Mouse (Mus musculus) stomach, embryonic 16.5 days (tissue): ENCODE results near the gene Plcb3. TPM values are rescaled to one million over a fixed set of nuclear protein-coding genes. Genes with fewer than 3 reads are reported as not detected.
A peak's percentile ranks its signal among the peaks of the same experiment; 100 is the strongest.

ENCODE experiments used
- ATAC-seq: fragments of 200-750 bp; cut with Nextera tagmentation; 2 replicates; pipeline ENCODE4 v1.8.0; 2017; ENCODE audit warnings: moderate number of reproducible peaks, moderate TSS enrichment; ENCODE audit not compliant: insufficient read depth, low FRiP score
- H3K27ac ChIP-seq: fragments of 300-500 bp; sonication (generic); 2 replicates; pipeline ENCODE4 v1.5.1; 2014; ENCODE audit warnings: low read length
- H3K27me3 ChIP-seq: fragments of 300-500 bp; sonication (generic); 2 replicates; pipeline ENCODE4 v1.6.1; 2014; ENCODE audit warnings: low read length, control low read depth, mixed read lengths; ENCODE audit not compliant: control insufficient read depth, insufficient read depth
- H3K36me3 ChIP-seq: fragments of 300-500 bp; sonication (generic); 2 replicates; pipeline ENCODE4 v1.6.1; 2014; ENCODE audit warnings: low read length; ENCODE audit not compliant: control insufficient read depth, insufficient read depth
- H3K4me1 ChIP-seq: fragments of 300-500 bp; sonication (generic); 2 replicates; pipeline ENCODE4 v1.6.1; 2014; ENCODE audit warnings: low read length, control low read depth, mixed read lengths; ENCODE audit not compliant: control insufficient read depth, insufficient read depth
- H3K4me2 ChIP-seq: fragments of 300-500 bp; sonication (generic); 2 replicates; pipeline ENCODE4 v1.6.1; 2014; ENCODE audit warnings: low read depth, low read length, mixed read lengths
- H3K4me3 ChIP-seq: fragments of 300-500 bp; sonication (generic); replicated peaks from 2 replicates; pipeline ENCODE4 v1.5.1; 2014; ENCODE audit warnings: mild to moderate bottlenecking, low read length
- H3K9ac ChIP-seq: fragments of 300-500 bp; sonication (generic); 2 replicates; pipeline ENCODE4 v1.6.1; 2014; ENCODE audit warnings: low read length
- H3K9me3 ChIP-seq: fragments of 300-500 bp; sonication (generic); replicated peaks from 2 replicates; pipeline ENCODE4 v1.6.1; 2016; ENCODE audit warnings: low read length, control low read depth; ENCODE audit not compliant: control insufficient read depth
- WGBS: fragments of 180-500 bp; shearing (Covaris S2); extraction: QIAGEN DNeasy Blood & Tissue Kit; methylation state at CpG from one replicate; pipeline ENCODE4 v1.1.7; 2014; 5-methylcytosine and 5-hydroxymethylcytosine counted together
- polyA plus RNA-seq: library from polyadenylated mRNA; unstranded; fragments of >200 nt; fragmentation: Nextera tagmentation; extraction: Ambion mirVana; gene quantifications from 2 replicates; pipeline ENCODE4 v1.2.1, GENCODE M21; 2015

Gene Plcb3
- polyA plus RNA-seq, 1 experiment from 2014 or later: 65.4 TPM

DNA sequence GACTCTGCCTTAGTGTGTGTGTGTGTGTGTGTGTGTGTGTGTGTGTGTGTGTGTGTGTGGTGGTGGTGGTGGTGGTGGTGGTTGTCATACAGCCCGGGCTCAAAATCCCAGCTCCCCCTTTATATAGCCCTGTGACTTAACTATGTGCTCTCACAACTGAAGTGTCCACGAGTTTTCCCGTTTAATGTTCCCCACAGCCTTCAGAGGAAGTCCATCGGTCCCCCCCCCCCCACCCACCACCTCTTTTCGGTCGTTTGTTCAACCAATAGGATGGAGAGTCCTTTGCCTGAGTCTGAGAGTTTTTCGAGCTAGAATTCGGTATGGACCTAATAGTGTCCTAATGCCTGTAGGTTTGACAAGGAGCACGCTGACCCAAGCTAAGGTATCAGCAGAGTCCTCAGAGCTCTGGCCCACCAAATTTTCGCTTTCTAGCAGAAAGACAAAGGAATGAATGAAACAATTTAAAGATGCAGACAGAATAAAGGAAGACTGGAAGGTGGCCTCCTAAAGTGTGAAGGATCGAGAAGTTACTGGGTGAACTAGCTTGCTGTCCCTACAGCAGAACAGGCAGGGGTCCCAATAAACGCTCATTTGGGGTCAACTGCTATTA lies 2.6 kb downstream of the Plcb3 start:
- Histone ChIP-seq H3K4me1 (peaks cover 60% of the 10 kb centered on the region), H3K9me3 (no peaks in the 10 kb centered on the region), H3K27ac (peak overlapping the region; percentile 97), H3K4me2 (peak overlapping the region; percentile 92), H3K4me3 (peak overlapping the region; percentile 75), H3K9ac (peak overlapping the region; percentile 89), H3K36me3 (no peaks in the 10 kb centered on the region), H3K27me3 (no peaks in the 10 kb centered on the region)
- ATAC-seq: no peak
- WGBS: 32% methylated on average over 12 of the region's 12 CpGs

DNA sequence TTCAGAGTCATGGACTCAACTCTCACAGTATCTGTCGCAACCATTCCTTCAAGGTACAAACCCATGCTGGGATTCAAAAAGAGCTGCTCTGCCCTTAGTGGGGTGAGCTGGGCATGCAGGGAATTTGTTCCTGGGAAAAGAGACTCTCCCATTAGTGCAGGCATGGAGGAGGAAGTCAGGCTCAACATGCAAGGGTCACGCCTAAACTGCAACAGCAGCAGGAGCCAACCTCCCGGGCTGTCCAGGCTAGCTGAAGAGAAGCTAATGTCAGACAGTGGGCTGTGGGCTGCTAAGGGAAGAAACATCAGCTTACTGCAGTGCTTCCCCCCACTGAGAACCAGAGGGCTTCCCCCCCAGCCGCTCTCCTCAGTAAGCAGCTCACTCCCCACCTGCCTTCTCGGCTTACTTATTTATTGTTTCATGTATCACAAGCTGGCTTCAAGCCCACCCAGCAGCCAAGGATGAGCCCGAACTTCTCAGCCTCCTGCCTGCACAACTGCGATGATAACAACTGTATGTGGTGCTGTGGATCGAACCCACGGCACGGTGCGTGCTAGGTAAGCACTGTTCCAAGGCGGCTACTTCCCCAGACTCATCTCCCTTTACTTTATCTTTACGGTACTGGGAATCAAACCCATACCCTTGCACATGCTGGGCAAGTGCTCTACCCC lies 3.9 kb downstream of the Plcb3 start:
- H3K4me2 ChIP-seq: no peak overlapping the region
- no peaks in the 10 kb centered on the region for H3K36me3 ChIP-seq
- H3K9me3 ChIP-seq: no peaks in the 10 kb centered on the region
- peak overlapping the region; percentile 38; the same call in 1 of the 2 replicates for H3K27ac ChIP-seq
- ATAC-seq: no peak
- H3K9ac ChIP-seq: peak overlapping the region; percentile 23; the same call in 1 of the 2 replicates
- peaks cover 59% of the 10 kb centered on the region for H3K4me1 ChIP-seq
- 73% methylated on average over 13 of the region's 13 CpGs for WGBS
- no peak overlapping the region for H3K4me3 ChIP-seq
- H3K27me3 ChIP-seq: no peaks in the 10 kb centered on the region

DNA sequence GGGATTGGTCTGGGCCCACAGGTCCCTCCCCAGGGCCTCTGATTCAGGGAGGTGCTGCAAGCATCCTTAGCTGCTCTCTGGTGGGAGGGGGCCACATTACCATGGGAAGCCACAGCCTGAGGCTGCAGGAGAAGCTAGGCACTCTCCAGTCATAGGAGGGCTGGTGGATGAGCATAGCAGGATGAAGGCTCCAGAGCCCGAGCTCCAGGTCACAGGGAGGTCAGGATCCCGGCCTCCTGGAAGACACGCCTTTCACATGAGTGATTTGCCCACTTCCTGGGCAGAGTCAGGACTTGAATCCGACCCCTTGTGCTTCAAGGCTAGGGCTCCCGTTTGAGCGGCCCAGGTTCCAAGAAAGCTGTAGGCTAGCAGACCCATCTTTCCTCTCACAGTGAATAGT lies 4.6 kb downstream of the Plcb3 start:
- ATAC-seq: no peak
- no peaks in the 10 kb centered on the region for H3K27me3 ChIP-seq
- no peak overlapping the region; the same call in none of the 2 replicates for H3K27ac ChIP-seq
- H3K36me3 ChIP-seq: 0 out of 2 replicates have a peak, but pooled peaks cover under 1% of the 10 kb centered on the region
- WGBS: 32% methylated on average over 6 of the region's 6 CpGs
- 0 out of 2 replicates have a peak overlapping the region, but pooled peaks have one; percentile 31 for H3K9ac ChIP-seq
- no peaks in the 10 kb centered on the region for H3K9me3 ChIP-seq
- peaks cover 54% of the 10 kb centered on the region for H3K4me1 ChIP-seq
- H3K4me2 ChIP-seq: no peak overlapping the region
- H3K4me3 ChIP-seq: no peak overlapping the region

DNA sequence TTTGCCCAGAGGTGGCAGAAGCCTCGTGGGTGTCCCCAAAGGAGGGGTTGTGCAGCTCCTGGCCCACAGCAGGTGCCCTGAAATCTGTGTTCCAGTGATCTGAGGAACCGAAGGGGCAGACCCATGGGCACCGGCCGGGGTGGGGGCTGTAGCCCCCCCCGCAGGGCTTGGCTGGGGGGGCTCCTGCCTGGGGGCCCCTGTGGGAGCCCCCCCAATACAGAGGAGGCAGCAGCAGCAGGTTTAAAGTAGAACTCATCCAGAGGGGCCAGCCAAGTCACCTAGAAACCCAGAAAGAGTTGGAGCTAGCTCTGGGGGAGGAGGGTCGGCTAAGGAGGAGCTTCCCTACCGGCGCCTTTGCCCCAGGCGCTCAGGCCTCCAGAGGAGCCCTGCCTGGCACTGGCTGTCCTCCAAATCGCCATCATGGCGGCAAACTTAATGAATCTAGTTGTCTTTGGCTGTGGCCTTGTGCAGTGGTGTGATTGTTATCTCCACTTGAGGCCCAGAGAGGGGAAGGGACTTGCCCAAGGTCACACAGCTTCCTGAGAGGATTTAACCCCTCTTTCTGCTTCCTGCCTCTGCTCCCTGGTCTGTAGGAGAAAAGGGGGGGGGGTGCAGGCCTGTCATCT lies 5.7 kb downstream of the Plcb3 start:
- H3K4me1 ChIP-seq: peaks cover 45% of the 10 kb centered on the region
- 27% methylated on average over 11 of the region's 11 CpGs for WGBS

DNA sequence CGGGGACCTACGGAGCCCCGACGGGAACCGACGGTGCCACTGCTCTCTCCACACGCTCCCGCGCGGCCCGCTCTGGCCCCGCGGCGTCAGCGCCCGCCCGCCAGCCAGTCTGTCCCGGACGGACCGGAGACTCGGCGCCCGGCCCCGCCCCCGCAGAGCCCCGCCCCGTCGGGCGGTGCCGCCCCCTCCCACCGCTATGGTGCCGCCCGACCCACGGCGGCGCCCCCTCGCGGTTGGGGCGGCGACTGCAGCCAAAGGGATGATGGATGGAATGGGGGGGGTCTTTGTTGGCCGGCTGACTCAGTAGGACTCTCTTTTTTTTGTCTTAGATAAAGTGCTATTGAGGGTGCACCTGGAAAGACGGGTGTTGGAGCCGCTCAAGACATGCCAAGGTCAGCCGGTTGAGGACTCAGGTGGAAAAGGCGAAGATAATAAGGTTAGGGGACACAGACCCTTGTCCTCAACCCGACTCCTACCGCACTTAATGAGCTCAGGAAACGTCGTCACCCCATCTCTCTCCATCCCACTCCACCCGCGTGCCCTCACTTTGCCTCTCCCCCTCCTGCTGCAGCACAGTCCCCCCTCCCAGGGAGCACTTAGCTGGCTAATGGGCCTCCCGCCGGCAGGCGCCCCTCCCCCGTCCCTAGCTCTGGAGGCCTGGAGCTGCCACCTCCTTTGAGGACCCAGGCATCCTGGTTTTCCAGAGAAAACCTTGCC lies 6.4 kb downstream of the Plcb3 start:
- Histone ChIP-seq H3K36me3 (peaks cover 17% of the 10 kb centered on the region), H3K4me1 (peaks cover 45% of the 10 kb centered on the region), H3K27me3 (no peaks in the 10 kb centered on the region), H3K4me3 (peak overlapping the region; percentile 75), H3K4me2 (peak overlapping the region; percentile 74), H3K9me3 (no peaks in the 10 kb centered on the region), H3K9ac (peak overlapping the region; percentile 85), H3K27ac (peak overlapping the region; percentile 78)
- peak; percentile 78 for ATAC-seq
- WGBS: under 1% methylated on average over 55 of the region's 55 CpGs

More for the DNA sequence above, 5.7 kb downstream of the Plcb3 start:
- Histone ChIP-seq H3K36me3 (peaks cover 11% of the 10 kb centered on the region), H3K9me3 (no peaks in the 10 kb centered on the region), H3K4me3 (peak overlapping the region; percentile 75; the same call in 1 of the 2 replicates), H3K27me3 (no peaks in the 10 kb centered on the region), H3K27ac (peak overlapping the region; percentile 5; the same call in 1 of the 2 replicates), H3K4me2 (peak overlapping the region; percentile 74), H3K9ac (peak overlapping the region; percentile 85)
- no peak for ATAC-seq

DNA sequence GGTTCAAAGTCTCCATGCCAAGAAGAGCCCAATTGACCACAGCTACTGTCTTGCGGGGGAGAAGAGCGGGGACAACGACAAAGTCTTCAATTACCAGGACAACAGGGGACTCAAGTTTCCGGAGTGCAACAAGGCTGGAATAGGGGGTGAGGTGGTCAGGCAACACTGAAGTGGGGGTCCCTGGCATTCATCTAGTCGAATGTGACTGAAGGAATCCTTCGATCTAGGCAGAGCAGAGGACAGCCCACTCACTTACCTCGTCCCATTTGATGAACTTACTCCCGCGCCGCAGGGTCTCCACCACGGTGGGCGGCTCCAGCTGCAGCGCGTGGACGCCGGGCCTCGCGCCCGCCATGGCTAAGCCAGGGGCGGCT lies 7.0 kb downstream of the Plcb3 start:
- no peaks in the 10 kb centered on the region for H3K9me3 ChIP-seq
- no peaks in the 10 kb centered on the region for H3K27me3 ChIP-seq
- peaks cover 22% of the 10 kb centered on the region for H3K36me3 ChIP-seq
- 0 out of 2 replicates have a peak, but pooled peaks have one; percentile 0 for ATAC-seq
- H3K9ac ChIP-seq: peak overlapping the region; percentile 85
- H3K27ac ChIP-seq: peak overlapping the region; percentile 78
- peak overlapping the region; percentile 75 for H3K4me3 ChIP-seq
- peak overlapping the region; percentile 74 for H3K4me2 ChIP-seq
- peaks cover 45% of the 10 kb centered on the region for H3K4me1 ChIP-seq
- WGBS: 0% methylated on average over 20 of the region's 20 CpGs

DNA sequence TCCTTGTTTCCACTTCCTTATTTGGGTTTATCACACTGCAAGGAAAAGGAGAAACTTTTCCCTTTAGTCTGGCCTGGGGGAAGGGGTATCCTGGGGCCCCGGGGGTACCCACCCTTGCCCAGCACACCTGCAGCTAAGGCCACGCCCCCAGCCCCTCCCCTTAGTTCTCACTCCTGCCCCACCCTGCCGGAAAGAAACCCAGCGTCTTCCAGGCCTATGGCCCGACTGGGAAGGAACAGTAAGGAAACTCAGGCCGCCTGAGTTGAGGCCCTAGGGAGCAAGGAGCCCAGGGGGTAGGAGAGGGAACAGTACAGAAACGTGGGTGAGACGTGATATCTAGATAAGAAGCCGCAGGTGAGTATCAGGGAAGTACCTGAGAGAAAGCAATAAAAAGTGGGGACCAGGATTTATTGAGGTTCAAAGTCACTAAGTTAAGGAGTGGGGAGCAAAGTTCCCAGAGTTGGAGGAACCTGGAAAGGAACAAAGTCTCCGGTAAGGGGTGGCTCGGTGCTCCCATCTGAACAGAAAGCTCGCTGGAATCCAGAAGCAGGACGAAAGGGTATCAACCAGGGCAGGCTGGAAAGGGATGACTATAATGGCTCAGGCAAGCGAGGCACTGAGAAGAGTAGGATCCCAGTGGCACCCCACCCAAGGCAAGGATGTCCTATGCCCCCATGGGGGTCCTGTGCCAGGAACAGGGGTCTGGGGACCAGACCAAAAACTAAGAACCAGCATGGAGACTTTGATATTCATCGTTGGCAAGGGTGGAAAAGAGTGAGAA lies 7.6 kb downstream of the Plcb3 start:
- peaks cover 23% of the 10 kb centered on the region for H3K36me3 ChIP-seq
- 7% methylated on average over 15 of the region's 15 CpGs for WGBS
- no peaks in the 10 kb centered on the region for H3K9me3 ChIP-seq
- peak overlapping the region; percentile 74 for H3K4me2 ChIP-seq
- peak overlapping the region; percentile 85 for H3K9ac ChIP-seq
- peak; percentile 45; the same call in 1 of the 2 replicates for ATAC-seq
- peak overlapping the region; percentile 78 for H3K27ac ChIP-seq
- peaks cover 41% of the 10 kb centered on the region for H3K4me1 ChIP-seq
- no peaks in the 10 kb centered on the region for H3K27me3 ChIP-seq
- H3K4me3 ChIP-seq: peak overlapping the region; percentile 75

DNA sequence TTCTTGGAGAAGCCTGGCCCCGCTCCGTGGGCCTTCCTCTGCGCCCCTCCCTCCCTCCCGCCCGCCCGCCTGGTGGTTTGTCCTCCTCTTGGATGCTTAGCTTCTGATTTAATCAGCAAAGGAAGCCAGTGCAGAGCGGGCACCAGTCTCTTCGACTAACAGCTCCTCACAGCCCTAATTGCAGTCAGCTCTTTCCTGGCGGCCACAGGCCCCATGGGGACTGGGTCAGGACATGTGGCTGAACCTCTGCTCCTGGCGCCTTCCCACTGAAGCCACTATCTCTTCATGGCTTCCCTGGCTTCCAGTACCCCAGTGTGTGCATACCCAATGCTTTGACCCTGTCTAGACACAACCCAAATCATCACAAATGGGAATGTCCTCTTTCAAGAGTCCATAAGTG lies 19.8 kb downstream of the Plcb3 start:
- 83% methylated on average over 10 of the region's 10 CpGs for WGBS
- Histone ChIP-seq H3K36me3 (peaks cover 31% of the 10 kb centered on the region), H3K27ac (no peak overlapping the region), H3K4me2 (no peak overlapping the region), H3K27me3 (no peaks in the 10 kb centered on the region), H3K4me3 (no peak overlapping the region), H3K4me1 (peaks cover 14% of the 10 kb centered on the region; the same call in 1 of the 2 replicates), H3K9me3 (no peaks in the 10 kb centered on the region), H3K9ac (no peak overlapping the region)
- no peak for ATAC-seq
